Mouse (Mus musculus) mouse embryonic stem cell (cell line): ENCODE results near the gene Ccer2.

ENCODE experiments used
- in situ Hi-C, 2 experiments: fragments of 300-500 bp; cut with MboI; formaldehyde crosslinking; loops; 1 replicate in 1 of 2; 3 replicates in 1 of 2; pipeline ENCODE4 v1.14.3; 2019 to 2020; ENCODE audit warnings: low sequenced_read_pairs in 2 of 2, low pct_unique_long_range_greater_than_20kb in 1 of 2, mixed read lengths in 1 of 2; ENCODE audit not compliant: unreplicated experiment in 1 of 2

Ccer2 gene

GRCm38 (mm10) chr7:28781261-28781663, 25.3 kb downstream of the Ccer2 start:
- in situ Hi-C loops: no loop called here

DNA sequence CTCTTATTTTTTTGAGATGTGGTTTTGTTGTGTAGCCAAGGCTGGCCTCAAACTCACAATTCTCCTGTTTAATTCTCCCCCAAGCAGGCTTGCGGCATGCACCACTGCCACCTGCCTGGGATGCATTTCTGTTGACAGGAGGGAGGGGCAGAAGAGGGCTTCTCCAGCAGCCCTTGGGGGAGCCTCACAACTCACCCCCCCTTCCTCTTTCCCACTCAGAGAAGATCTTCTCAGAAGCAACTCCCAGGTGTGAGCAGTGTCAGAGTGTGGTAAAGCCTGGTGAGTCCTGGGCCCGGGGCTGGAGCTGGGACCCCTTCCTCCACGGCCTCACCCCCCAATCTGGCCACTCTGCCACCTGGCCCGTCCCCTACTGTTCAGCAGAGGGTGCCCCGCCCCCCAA, 29.2 kb downstream of the Ccer2 start:
- in situ Hi-C loops: no loop called here

GRCm38 (mm10) chr7:28787884-28788283, 31.9 kb downstream of the Ccer2 start:
- in situ Hi-C loops: no loop called here

- in situ Hi-C loops: no loop called here
Observed at GRCm38 (mm10) chr7:28788307-28789195, 32.6 kb downstream of the Ccer2 start, which contains the start of gene Rinl. Rinl (plus strand) TSS chr7:28788969.

DNA sequence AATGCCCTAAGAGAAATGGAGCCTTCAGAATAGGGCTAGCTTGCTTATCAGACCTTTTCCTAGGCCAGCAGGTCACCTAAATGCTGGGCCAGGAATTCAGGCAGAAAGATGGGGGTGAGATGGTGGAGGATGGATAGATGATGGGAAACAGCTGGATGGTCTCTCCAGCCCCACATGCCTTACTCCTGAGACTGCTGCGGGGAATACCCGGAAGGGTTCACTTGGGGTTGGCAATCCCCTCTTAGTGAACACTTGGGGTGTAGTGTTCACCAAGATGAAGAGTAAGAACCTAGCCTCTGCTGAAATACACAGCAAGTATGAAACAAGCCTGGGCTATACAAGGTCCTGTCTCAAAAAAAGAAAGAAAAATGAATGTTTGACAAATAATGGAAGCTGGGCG, 33.3 kb downstream of the Ccer2 start:
- in situ Hi-C loops: no loop called here

GRCm38 (mm10) chr7:28790066-28790806, 34.3 kb downstream of the Ccer2 start:
- in situ Hi-C loops: loop anchor here in 1 of 2 experiments (5.0 kb wide), 1 partner anchor 77 kb away; no protein-coding TSS in a partner anchor

- in situ Hi-C loops: loop anchor here in 1 of 2 experiments (5.0 kb wide), 1 partner anchor 76 kb away; no protein-coding TSS in a partner anchor
Observed at GRCm38 (mm10) chr7:28791706-28792105, 35.7 kb downstream of the Ccer2 start.

DNA sequence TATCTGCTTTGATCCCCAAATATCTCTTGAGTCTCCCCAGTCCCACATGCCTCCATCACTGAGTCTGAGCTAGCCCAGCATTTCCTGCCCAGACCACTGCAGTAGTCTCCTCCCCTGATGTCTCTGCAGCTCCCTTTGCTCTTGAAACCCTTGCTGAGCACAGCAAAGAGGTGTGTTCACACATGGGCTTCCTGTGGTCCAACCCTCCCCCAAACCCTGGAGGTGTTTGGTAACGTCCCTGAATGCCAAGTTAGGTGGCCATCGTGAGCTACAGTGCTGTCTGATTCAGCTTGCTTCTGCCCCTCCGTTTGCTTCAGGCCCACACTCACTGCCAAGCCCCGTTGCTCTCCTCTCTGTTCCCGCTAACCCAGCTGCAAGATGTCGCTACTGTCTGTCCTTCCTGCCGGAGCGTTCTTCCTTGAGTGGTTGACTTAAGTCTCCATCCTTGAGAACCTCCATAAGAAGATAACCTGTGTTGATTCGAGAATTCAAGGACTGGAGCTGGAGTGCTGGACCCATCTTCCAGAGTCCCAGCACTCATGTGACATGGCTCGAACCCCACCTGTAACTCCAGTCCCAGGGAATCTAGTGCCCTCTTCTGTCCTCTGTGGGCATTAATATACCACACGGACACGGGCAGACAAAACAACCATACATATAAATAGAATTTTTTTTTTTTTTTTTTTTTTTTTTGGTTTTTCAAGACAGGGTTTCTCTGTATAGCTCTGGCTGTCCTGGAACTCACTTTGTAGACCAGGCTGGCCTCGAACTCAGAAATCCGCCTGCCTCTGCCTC, 36.6 kb downstream of the Ccer2 start:
- in situ Hi-C loops: loop anchor here in 1 of 2 experiments (5.0 kb wide), 1 partner anchor 75 kb away; no protein-coding TSS in a partner anchor

GRCm38 (mm10) chr7:28793834-28794233, 37.9 kb downstream of the Ccer2 start:
- in situ Hi-C loops: loop anchor here in 1 of 2 experiments (5.0 kb wide), 1 partner anchor 73 kb away; no protein-coding TSS in a partner anchor

- in situ Hi-C loops: loop anchor here in 1 of 2 experiments (5.0 kb wide), 1 partner anchor 73 kb away; no protein-coding TSS in a partner anchor
Observed at GRCm38 (mm10) chr7:28794496-28794895, 38.5 kb downstream of the Ccer2 start.

DNA sequence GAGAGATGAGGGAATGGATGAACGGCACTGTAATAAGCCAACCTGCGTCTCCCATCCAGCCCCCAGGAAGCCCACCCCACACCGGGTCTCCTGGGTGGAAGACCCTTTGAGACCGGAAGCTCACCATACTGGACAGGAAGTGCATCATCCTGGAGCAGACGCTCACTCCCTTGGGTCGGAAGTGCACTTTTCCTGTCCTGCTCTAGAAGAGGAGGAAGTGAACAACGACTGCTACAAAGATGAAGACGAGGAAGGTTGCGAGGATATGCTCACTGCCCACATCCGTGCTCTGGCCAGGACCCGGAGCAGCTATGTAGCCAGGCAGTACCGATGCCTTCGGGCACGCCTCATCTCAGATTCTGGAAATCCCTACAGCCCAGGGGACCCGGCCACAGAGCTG, 39.9 kb downstream of the Ccer2 start:
- in situ Hi-C loops: no loop called here

DNA sequence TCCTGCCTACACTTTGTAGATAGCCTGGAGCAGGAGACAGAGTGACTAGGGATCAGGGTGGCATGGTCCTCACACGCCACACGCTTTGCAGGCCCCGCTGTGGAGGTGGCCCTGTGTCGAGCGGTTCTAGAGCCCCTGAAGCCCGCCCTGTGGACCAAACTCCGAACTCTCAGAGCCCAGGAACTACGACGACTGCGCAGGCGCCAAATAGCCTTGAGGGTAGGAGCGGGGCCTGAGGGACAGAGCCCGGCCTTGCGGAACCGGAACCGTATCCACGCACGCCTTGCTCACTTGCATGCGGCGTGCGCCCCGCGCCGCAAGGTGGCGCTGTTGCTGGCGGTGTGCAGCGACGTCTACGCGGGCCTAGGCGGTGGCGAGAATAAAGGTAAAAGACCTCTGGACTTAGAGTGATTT, 40.6 kb downstream of the Ccer2 start:
- in situ Hi-C loops: no loop called here

GRCm38 (mm10) chr7:28799994-28800393, 44.0 kb downstream of the Ccer2 start:
- in situ Hi-C loops: no loop called here

GRCm38 (mm10) chr7:28801451-28801850, 45.5 kb downstream of the Ccer2 start:
- in situ Hi-C loops: no loop called here

DNA sequence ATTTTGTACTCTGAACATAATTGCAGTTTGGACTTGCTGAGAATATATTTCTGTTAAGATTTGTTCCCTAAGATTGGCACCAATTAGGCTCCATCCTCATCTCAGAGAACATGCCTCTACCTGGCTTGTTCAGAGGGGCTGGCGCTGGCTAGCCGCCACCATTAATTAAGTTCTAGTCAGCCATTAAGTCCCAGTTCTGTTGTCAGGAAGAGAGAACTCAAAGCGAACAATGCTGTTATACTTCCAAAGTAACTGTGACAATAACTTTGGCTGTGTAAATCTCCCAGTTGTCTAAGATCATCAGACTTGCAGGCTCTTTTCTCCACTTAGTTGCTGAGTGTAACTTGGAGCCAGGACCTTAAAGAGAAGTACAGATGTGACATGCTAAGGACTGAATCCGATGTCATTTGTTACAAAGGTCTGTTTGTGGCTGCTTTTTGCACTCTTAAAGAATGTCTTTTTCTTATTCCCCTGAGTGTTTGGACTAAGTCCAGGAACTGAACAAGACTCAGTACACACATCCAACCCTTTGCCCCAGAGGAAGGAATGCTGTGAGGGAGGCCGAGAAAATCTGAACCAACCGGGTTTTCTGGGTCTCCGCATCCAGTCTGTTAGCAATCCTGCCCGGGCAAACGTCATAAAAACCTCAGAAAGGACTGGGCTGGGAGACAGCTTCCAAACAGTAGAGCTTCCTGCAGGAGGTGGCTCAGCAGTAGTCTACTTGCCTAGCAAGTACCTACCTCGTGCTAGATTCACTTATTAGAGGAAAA, 46.1 kb downstream of the Ccer2 start:
- in situ Hi-C loops: no loop called here

DNA sequence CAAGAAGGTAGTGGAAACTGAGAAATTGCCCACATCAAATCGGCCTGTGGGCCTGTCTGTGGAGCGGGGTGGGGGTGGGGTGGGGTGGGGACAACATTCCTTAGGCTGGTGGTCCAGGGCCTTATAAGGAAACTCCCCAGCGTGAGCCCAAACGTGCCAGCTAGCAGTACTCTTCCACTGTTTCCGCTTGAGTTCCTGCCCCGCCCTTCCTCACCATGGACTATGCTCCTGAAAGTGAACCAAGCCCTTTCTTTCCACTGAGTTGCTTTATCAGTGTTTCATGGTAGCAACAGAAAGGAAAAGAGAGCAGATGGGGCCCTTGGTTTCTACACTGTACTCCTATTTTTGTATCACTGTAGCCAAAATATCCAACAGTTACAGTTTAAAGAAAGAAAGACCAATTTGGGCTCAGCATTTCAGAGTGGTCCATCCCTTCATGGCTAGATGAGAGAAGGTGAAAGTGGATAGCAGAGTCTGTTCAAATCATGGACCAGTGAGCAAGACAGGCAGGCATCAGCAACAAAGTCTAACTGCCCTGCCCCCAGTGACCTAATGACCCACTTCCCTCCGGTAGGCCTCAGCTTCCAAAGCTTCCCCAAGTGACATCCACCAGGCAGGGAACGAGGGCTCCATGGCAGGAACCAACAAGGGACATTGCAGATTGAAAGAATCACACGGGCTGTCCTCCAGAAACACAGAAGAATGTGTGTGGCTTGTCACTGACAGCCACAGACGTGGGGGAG, 47.0 kb downstream of the Ccer2 start:
- in situ Hi-C loops: no loop called here

GRCm38 (mm10) chr7:28803756-28804155, 47.8 kb downstream of the Ccer2 start:
- in situ Hi-C loops: no loop called here
